Mouse (Mus musculus): ENCODE results near the gene Zfp626.
A peak's percentile ranks its signal among the peaks of the same experiment; 100 is the strongest.
"Not testable (repeated sequence)": the region's sequence is repeated elsewhere in the genome, so short reads cannot be mapped to it uniquely, and the experiment has no call there.

Zfp626 gene

GRCm38 (mm10) chr7:27860396-27861235 lies 53.6 kb downstream of the Zfp626 start:
- DNase-seq (ENCODE audit: low read depth) = peak; percentile 59

- DNase-seq (ENCODE audit: low read depth) = not testable (repeated sequence)
These were observed 55.6 kb downstream of the Zfp626 start for GRCm38 (mm10) chr7:27862578-27862977.

All from fibroblast of lung, adult 2 months (primary cell).